Mouse (Mus musculus): ENCODE measurements at regions not wholly inside any gene's neighbourhood (a gene's known extent, or its start where the extent isn't known, plus 50 kb on each side); places are given as distances from the start of the nearest gene placed in this dataset.
A peak's percentile ranks its signal among the peaks of the same experiment; 100 is the strongest.

DNA sequence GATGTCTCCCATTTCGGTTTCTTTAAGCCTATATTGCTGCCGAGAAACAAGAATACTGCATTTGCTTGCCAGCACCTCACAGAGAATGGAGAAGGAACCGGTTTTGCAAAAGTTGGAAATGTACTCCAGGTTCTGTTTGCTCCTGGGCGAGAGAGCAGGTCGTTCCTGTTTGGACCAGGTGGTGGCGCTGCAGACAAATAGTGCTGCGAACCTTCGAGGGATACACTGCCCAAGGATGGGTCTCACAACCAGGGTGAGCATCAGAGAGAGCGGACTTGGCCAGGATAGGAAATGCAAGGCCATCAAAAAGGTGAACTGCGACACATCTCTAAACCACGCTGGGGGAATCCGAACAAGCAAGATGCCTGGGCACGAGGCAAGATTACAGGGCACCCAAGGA lies 54.0 kb upstream of the Ets2 start:
- peak; percentile 46 to 85 for DNase-seq (ENCODE audit: low spot score in 2 of 2)

GRCm38 (mm10) chr16:95642784-95643590 lies 56.6 kb upstream of the Erg start:
- DNase-seq (ENCODE audit: low spot score in 2 of 2): peak; percentile 12 to 60

DNA sequence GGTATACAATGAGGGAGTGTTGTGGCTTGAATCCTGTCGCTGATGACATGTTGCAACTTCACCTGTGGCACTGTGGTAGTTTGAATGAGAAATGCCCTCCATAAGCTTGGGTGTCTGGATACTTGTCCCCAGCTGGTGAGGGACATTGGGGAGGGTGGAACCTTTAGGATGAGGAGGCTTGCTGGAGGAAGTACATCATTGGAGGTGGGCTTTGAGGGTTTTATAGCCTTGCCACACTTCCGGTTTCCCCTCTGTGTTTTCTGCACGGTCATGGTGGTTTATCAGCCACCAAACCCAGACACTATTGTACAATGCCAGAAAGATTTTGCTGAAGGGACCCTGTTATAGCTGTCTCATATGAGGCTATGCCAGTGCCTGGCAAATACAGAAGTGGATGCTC lies 54.3 kb upstream of the Erg start:
- no peak for DNase-seq (ENCODE audit: low spot score in 2 of 2)

- DNase-seq (ENCODE audit: low spot score in 2 of 2): no peak
Observed at GRCm38 (mm10) chr16:95639677-95640076, 53.3 kb upstream of the Erg start.

- no peak for DNase-seq (ENCODE audit: low spot score in 2 of 2)
Observed at GRCm38 (mm10) chr16:95637850-95638249, 51.5 kb upstream of the Erg start.

GRCm38 (mm10) chr16:95636615-95637014 lies 50.2 kb upstream of the Erg start:
- DNase-seq (ENCODE audit: low spot score in 2 of 2): no peak
